Mouse (Mus musculus): ENCODE data around the gene Kansl2. TPM values are rescaled to one million over a fixed set of nuclear protein-coding genes. Genes with fewer than 3 reads are reported as not detected.

The Kansl2 gene
- total RNA-seq, 2 experiments from 2014 or later: 55.1 to 56.7 TPM

- Histone ChIP-seq H3K4me3 (no peak overlapping the region), H3K27ac (no peak overlapping the region)
- no peak for DNase-seq (ENCODE audit: extremely low spot score in 1 of 2, low spot score in 2 of 2)
- intact Hi-C loops (cut with DNase I): no loop called here
- TF ChIP-seq CTCF (IDR thresholded peaks at IDR 0.05): no peak
Measured at GRCm38 (mm10) chr15:98486433-98487021, 47.5 kb downstream of the Kansl2 start.

- no peak overlapping the region for H3K27ac ChIP-seq
- intact Hi-C loops (cut with DNase I): no loop called here
- no peak for TF ChIP-seq CTCF (IDR thresholded peaks at IDR 0.05)
Measured at GRCm38 (mm10) chr15:98483907-98484886, 49.9 kb downstream of the Kansl2 start.

GRCm38 (mm10) chr15:98482701-98483100, 51.4 kb downstream of the Kansl2 start, which contains the start of gene Lalba:
Gene Lalba (minus strand): TSS chr15:98482721.
- H3K4me3 ChIP-seq: no peak within 1 kb of the TSS

More at GRCm38 (mm10) chr15:98483907-98484886, 49.9 kb downstream of the Kansl2 start:
- no peak for DNase-seq (ENCODE audit: extremely low spot score in 1 of 2, low spot score in 2 of 2)
- H3K4me3 ChIP-seq: no peak overlapping the region

GRCm38 (mm10) chr15:98479568-98480102, 54.4 kb downstream of the Kansl2 start:
- intact Hi-C loops (cut with DNase I): no loop called here

More at GRCm38 (mm10) chr15:98482701-98483100, 51.4 kb downstream of the Kansl2 start, which contains the start of gene Lalba:
- DNase-seq (ENCODE audit: extremely low spot score in 1 of 2, low spot score in 2 of 2): no peak
- no peak within 1 kb of the TSS for H3K27ac ChIP-seq
- intact Hi-C loops (cut with DNase I): no loop called here
- no peak for TF ChIP-seq CTCF (IDR thresholded peaks at IDR 0.05)

GRCm38 (mm10) chr15:98476281-98476680, 57.8 kb downstream of the Kansl2 start:
- TF ChIP-seq CTCF (IDR thresholded peaks at IDR 0.05): no peak
- intact Hi-C loops (cut with DNase I): no loop called here
- Histone ChIP-seq H3K27ac (no peak overlapping the region), H3K4me3 (no peak overlapping the region)
- no peak for DNase-seq (ENCODE audit: extremely low spot score in 1 of 2, low spot score in 2 of 2)

More at GRCm38 (mm10) chr15:98479568-98480102, 54.4 kb downstream of the Kansl2 start:
- no peak overlapping the region for H3K27ac ChIP-seq
- no peak overlapping the region for H3K4me3 ChIP-seq
- no peak for TF ChIP-seq CTCF (IDR thresholded peaks at IDR 0.05)
- DNase-seq (ENCODE audit: extremely low spot score in 1 of 2, low spot score in 2 of 2): no peak

- H3K27ac ChIP-seq: no peak overlapping the region
- H3K4me3 ChIP-seq: no peak overlapping the region
- intact Hi-C loops (cut with DNase I): no loop called here
- peak; percentile 19 to 31 for DNase-seq (ENCODE audit: extremely low spot score in 1 of 2, low spot score in 2 of 2)
- TF ChIP-seq CTCF (IDR thresholded peaks at IDR 0.05): peak; percentile 61
Measured at GRCm38 (mm10) chr15:98475382-98475781, 58.7 kb downstream of the Kansl2 start.

GRCm38 (mm10) chr15:98474958-98475357, 59.1 kb downstream of the Kansl2 start:
- intact Hi-C loops (cut with DNase I): no loop called here
- no peak for TF ChIP-seq CTCF (IDR thresholded peaks at IDR 0.05)
- no peak for DNase-seq (ENCODE audit: extremely low spot score in 1 of 2, low spot score in 2 of 2)
- H3K27ac ChIP-seq: no peak overlapping the region
- no peak overlapping the region for H3K4me3 ChIP-seq

- no peak for TF ChIP-seq CTCF (IDR thresholded peaks at IDR 0.05)
- no peak overlapping the region for H3K27ac ChIP-seq
- no peak for DNase-seq (ENCODE audit: extremely low spot score in 1 of 2, low spot score in 2 of 2)
- no peak overlapping the region for H3K4me3 ChIP-seq
- intact Hi-C loops (cut with DNase I): no loop called here
Measured at GRCm38 (mm10) chr15:98471539-98471938, 62.5 kb downstream of the Kansl2 start.

GRCm38 (mm10) chr15:98469596-98469995, 64.5 kb downstream of the Kansl2 start, which contains the start of gene OR5BS1P:
Gene OR5BS1P (plus strand): TSS chr15:98469896.
- no peak for TF ChIP-seq CTCF (IDR thresholded peaks at IDR 0.05)
- intact Hi-C loops (cut with DNase I): no loop called here
- no peak for DNase-seq (ENCODE audit: extremely low spot score in 1 of 2, low spot score in 2 of 2)
- no peak within 1 kb of the TSS for H3K4me3 ChIP-seq
- H3K27ac ChIP-seq: no peak within 1 kb of the TSS

Small RNAs within 50 kb of the gene (microRNA-seq; reads per million reads assigned to microRNA genes)
- 4.3 to 10.2 reads per million in 2 experiments for gene Mir1291

Other genes with a start within 250 kb of the Kansl2 start
- 1 to 10 TPM; 6.6 to 8.0 TPM for gene Zfp641, start 238.1 kb downstream of the Kansl2 start, total RNA-seq (2021)
- not detected for gene Olfr285, start 216.9 kb downstream of the Kansl2 start, total RNA-seq (2021)
- gene Olfr284, start 193.3 kb downstream of the Kansl2 start, total RNA-seq (2021): not detected
- gene Olfr283, start 153.3 kb downstream of the Kansl2 start, total RNA-seq (2021): not detected
- not detected for gene Olfr282, start 103.0 kb downstream of the Kansl2 start, total RNA-seq (2021)
- gene Olfr281, start 81.7 kb downstream of the Kansl2 start, total RNA-seq (2021): not detected
- gene OR5BS1P, start 64.4 kb downstream of the Kansl2 start, total RNA-seq (2021): not detected
- not detected for gene Lalba, start 51.5 kb downstream of the Kansl2 start, total RNA-seq (2021)
- gene Olfr279, start 41.9 kb downstream of the Kansl2 start, total RNA-seq (2021): not detected
- gene Ccnt1, start 36.7 kb upstream of the Kansl2 start, total RNA-seq (2021): 10 to 100 TPM; 40.3 to 45.8 TPM
- gene 4930415O20Rik, start 36.7 kb upstream of the Kansl2 start, total RNA-seq (2021): not detected
- 10 to 100 TPM; 52.7 to 57.4 TPM for gene Adcy6, start 75.8 kb upstream of the Kansl2 start, total RNA-seq (2021)
- 100 to 1,000 TPM; 271 to 291 TPM for gene Cacnb3, start 96.6 kb upstream of the Kansl2 start, total RNA-seq (2021)
- gene Ddx23, start 128.6 kb upstream of the Kansl2 start, total RNA-seq (2021): 10 to 100 TPM; 84.4 to 90.2 TPM
- 10 to 100 TPM; 27.4 to 27.7 TPM for gene Rnd1, start 143.2 kb upstream of the Kansl2 start, total RNA-seq (2021)
- gene Ccdc65, start 173.9 kb upstream of the Kansl2 start, total RNA-seq (2021): 10 to 100 TPM; 11.2 TPM
- 1 to 10 TPM; 1.9 TPM for gene Fkbp11, start 193.9 kb upstream of the Kansl2 start, total RNA-seq (2021)
- gene Arf3, start 228.9 kb upstream of the Kansl2 start, total RNA-seq (2021): 100 to 1,000 TPM; 749 to 756 TPM
- under 1 TPM; 0.51 to 0.66 TPM for gene Wnt10b, start 243.9 kb upstream of the Kansl2 start, total RNA-seq (2021)